Mouse (Mus musculus) c-Kit-positive CD71-negative TER-119-negative erythroid progenitor cells, embryonic 14.5 days (primary cell): Measurements from ENCODE around the gene H2-Q2.
A peak's percentile ranks its signal among the peaks of the same experiment; 100 is the strongest.
"Not testable (repeated sequence)": the region's sequence is repeated elsewhere in the genome, so short reads cannot be mapped to it uniquely, and the experiment has no call there.

Source experiments
- DNase-seq: peaks from one replicate; pipeline ENCODE4 v3.0.0-alpha.2; 2013; ENCODE audit warnings: low read depth

H2-Q2 gene

DNA sequence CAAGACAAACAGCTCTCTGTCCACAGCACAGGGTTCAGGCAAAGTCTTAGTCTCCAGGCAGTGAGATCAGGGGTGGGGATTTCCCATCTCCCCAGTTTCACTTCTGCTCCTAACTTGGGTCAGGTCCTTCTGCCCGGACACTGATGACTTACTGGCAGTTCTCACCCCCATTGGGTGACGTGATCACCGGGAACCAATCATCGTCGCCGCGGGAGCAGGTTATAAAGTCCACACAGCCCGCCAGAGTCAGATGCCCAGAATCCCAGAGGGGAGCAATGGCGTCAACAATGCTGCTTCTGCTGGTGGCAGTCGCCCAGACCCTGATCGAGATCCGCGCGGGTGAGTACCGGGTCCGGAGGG lies 37.3 kb downstream of the H2-Q2 start, which contains the start of gene H2-Q4:
Gene H2-Q4, plus strand, starts transcription at position 249 of the 360 bp plus-strand sequence.
- peak; percentile 89 for DNase-seq

DNA sequence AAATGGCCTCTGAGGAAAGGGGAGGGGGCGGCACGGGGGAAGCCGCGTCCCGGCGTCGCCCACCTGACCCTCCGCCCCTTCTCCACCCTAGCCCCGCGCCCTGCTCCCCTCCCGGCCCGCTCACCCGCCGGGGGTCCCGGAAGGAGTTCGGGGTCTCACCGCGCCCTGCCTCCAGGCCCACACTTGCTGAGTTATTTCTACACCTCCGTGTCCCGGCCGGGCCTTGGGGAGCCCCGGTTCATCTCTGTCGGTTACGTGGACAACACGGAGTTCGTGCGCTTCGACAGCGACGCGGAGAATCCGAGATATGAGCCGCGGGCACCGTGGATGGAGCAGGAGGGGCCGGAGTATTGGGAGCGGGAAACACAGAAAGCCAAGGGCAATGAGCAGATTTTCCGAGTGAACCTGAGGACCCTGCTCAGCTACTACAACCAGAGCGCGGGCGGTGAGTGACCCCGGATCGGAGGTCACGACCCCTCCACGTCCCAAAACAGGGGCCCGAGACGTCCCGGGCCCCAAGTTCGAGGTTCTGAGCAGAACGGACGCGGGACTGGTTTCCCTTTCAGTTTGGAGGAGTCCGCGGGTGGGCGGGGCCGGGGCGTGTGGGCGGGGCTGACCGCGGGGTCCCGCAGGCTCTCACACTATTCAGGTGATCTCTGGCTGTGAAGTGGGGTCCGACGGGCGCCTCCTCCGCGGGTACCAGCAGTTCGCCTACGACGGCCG lies 37.8 kb downstream of the H2-Q2 start:
- no peak for DNase-seq

- not testable (repeated sequence) for DNase-seq
Measured at GRCm38 (mm10) chr17:35389796-35390195, 47.8 kb downstream of the H2-Q2 start.

DNA sequence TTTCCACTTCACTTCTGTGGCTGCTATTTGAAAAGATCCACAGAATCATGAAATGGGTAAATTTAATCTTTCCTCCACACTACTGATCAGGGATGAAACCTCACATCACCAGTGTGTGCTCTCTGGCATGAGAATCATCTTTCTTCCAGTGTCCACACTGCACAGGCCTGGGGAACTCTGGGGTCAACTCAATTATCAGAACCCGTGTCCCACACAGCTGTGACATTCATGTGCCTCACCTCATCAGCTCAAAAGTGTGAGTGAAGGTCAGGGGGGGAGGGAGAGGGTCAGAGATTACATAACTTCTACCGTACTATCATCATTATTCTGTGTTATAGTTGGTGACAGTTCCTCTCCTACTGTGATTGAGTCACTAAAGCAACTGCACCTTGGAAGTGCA lies 50.6 kb downstream of the H2-Q2 start:
- DNase-seq: not testable (repeated sequence)

GRCm38 (mm10) chr17:35393864-35394800 lies 52.1 kb downstream of the H2-Q2 start:
- not testable (repeated sequence) for DNase-seq
